Mouse (Mus musculus) heart, embryonic 16.5 days (tissue): ENCODE data around the gene Pyurf. TPM values are rescaled to one million over a fixed set of nuclear protein-coding genes. Genes with fewer than 3 reads are reported as not detected.
A peak's percentile ranks its signal among the peaks of the same experiment; 100 is the strongest.

Experiments
- ATAC-seq: fragments of 200-750 bp; cut with Nextera tagmentation; replicated peaks from 2 replicates; pipeline ENCODE4 v1.8.0; 2017; ENCODE audit warnings: moderate number of reproducible peaks; ENCODE audit not compliant: insufficient read depth, low FRiP score; ENCODE audit errors: extremely low read depth
- H3K27ac ChIP-seq: fragments of 300-500 bp; sonication (generic); 2 replicates; pipeline ENCODE4 v1.5.1; 2014; ENCODE audit warnings: mild to moderate bottlenecking, low read length, control low read depth, moderate library complexity
- H3K27me3 ChIP-seq: fragments of 300-500 bp; sonication (generic); 2 replicates; pipeline ENCODE4 v1.6.1; 2014; ENCODE audit warnings: low read length, mixed read lengths; ENCODE audit not compliant: control insufficient read depth, insufficient read depth
- H3K36me3 ChIP-seq: fragments of 300-500 bp; sonication (generic); 2 replicates; pipeline ENCODE4 v1.6.1; 2014; ENCODE audit not compliant: control insufficient read depth, insufficient read depth
- H3K4me1 ChIP-seq: fragments of 300-500 bp; sonication (generic); 2 replicates; pipeline ENCODE4 v1.6.1; 2014; ENCODE audit warnings: low read length, mixed read lengths; ENCODE audit not compliant: control insufficient read depth, insufficient read depth
- H3K4me2 ChIP-seq: fragments of 300-500 bp; sonication (generic); 2 replicates; pipeline ENCODE4 v1.6.1; 2014; ENCODE audit warnings: low read depth, mild to moderate bottlenecking, control low read depth, low read length
- H3K4me3 ChIP-seq: fragments of 300-500 bp; sonication (generic); 2 replicates; pipeline ENCODE4 v1.5.1; 2014; ENCODE audit warnings: mild to moderate bottlenecking, control low read depth, low read length
- H3K9ac ChIP-seq: fragments of 300-500 bp; sonication (generic); 2 replicates; pipeline ENCODE4 v1.6.1; 2014; ENCODE audit warnings: low read length, control low read depth
- H3K9me3 ChIP-seq: fragments of 300-500 bp; sonication (generic); replicated peaks from 2 replicates; pipeline ENCODE4 v1.6.1; 2016; ENCODE audit warnings: low read length; ENCODE audit not compliant: control insufficient read depth
- WGBS: fragments of 180-500 bp; shearing (Covaris S2); extraction: QIAGEN DNeasy Blood & Tissue Kit; methylation state at CpG from one replicate; pipeline ENCODE4 v1.1.7; 2014; 5-methylcytosine and 5-hydroxymethylcytosine counted together
- polyA plus RNA-seq: library from polyadenylated mRNA; unstranded; fragments of >200 nt; fragmentation: Nextera tagmentation; extraction: Ambion mirVana; gene quantifications from 2 replicates; pipeline ENCODE4 v1.2.1, GENCODE M21; 2015

Pyurf gene
- polyA plus RNA-seq, 1 experiment from 2014 or later: 27.8 TPM

- Histone ChIP-seq H3K9ac (no peak overlapping the region), H3K27me3 (no peaks in the 10 kb centered on the region), H3K4me2 (no peak overlapping the region), H3K9me3 (no peaks in the 10 kb centered on the region), H3K4me3 (no peak overlapping the region), H3K36me3 (peaks cover 28% of the 10 kb centered on the region), H3K27ac (no peak overlapping the region), H3K4me1 (no peaks in the 10 kb centered on the region)
- ATAC-seq: no peak
- WGBS: 86% methylated on average over 1 of the region's 1 CpGs
These were observed 7.7 kb downstream of the Pyurf start for GRCm38 (mm10) chr6:57684156-57684555.

GRCm38 (mm10) chr6:57661295-57661694 is 30.6 kb downstream of the Pyurf start:
- 47% methylated on average over 4 of the region's 4 CpGs for WGBS

GRCm38 (mm10) chr6:57647256-57647655 is 44.6 kb downstream of the Pyurf start:
- 66% methylated on average over 1 of the region's 1 CpGs for WGBS
- no peaks in the 10 kb centered on the region for H3K27me3 ChIP-seq
- H3K9me3 ChIP-seq: no peaks in the 10 kb centered on the region
- no peaks in the 10 kb centered on the region for H3K4me1 ChIP-seq
- no peak overlapping the region for H3K9ac ChIP-seq
- no peaks in the 10 kb centered on the region for H3K36me3 ChIP-seq
- no peak for ATAC-seq
- H3K27ac ChIP-seq: no peak overlapping the region
- H3K4me3 ChIP-seq: no peak overlapping the region
- no peak overlapping the region for H3K4me2 ChIP-seq

More at GRCm38 (mm10) chr6:57661295-57661694, 30.6 kb downstream of the Pyurf start:
- no peaks in the 10 kb centered on the region for H3K36me3 ChIP-seq
- no peak overlapping the region for H3K9ac ChIP-seq
- no peak overlapping the region for H3K4me3 ChIP-seq
- no peaks in the 10 kb centered on the region for H3K9me3 ChIP-seq
- no peak overlapping the region for H3K27ac ChIP-seq
- ATAC-seq: no peak
- no peak overlapping the region for H3K4me2 ChIP-seq
- H3K27me3 ChIP-seq: no peaks in the 10 kb centered on the region
- H3K4me1 ChIP-seq: peaks cover 6% of the 10 kb centered on the region; the same call in 1 of the 2 replicates

- H3K4me1 ChIP-seq: peaks cover 4% of the 10 kb centered on the region; the same call in 1 of the 2 replicates
- H3K4me3 ChIP-seq: no peak overlapping the region
- H3K36me3 ChIP-seq: no peaks in the 10 kb centered on the region
- H3K27ac ChIP-seq: no peak overlapping the region
- ATAC-seq: peak; percentile 67; the same call in 1 of the 2 replicates
- H3K9me3 ChIP-seq: no peaks in the 10 kb centered on the region
- no peaks in the 10 kb centered on the region for H3K27me3 ChIP-seq
- WGBS: 16% methylated on average over 4 of the region's 4 CpGs
- no peak overlapping the region for H3K4me2 ChIP-seq
- no peak overlapping the region for H3K9ac ChIP-seq
These were observed 50.1 kb downstream of the Pyurf start for GRCm38 (mm10) chr6:57641789-57642188.

- Histone ChIP-seq H3K4me2 (no peak overlapping the region), H3K9me3 (no peaks in the 10 kb centered on the region), H3K4me1 (peaks cover 4% of the 10 kb centered on the region; the same call in 1 of the 2 replicates), H3K4me3 (no peak overlapping the region), H3K36me3 (no peaks in the 10 kb centered on the region), H3K27me3 (no peaks in the 10 kb centered on the region), H3K27ac (no peak overlapping the region), H3K9ac (no peak overlapping the region)
- WGBS: 57% methylated on average over 1 of the region's 1 CpGs
- no peak for ATAC-seq
These were observed 52.3 kb downstream of the Pyurf start for GRCm38 (mm10) chr6:57639531-57639930.

Other genes starting within 250 kb of the Pyurf start
- gene Ppm1k, start 156.6 kb downstream of the Pyurf start, polyA plus RNA-seq: 12.2 and 15.7 TPM in 2 replicates
- 4.2 and 6.6 TPM in 2 replicates for gene Herc6, start 111.1 kb downstream of the Pyurf start, polyA plus RNA-seq
- gene Lancl2, start 10.5 kb upstream of the Pyurf start, polyA plus RNA-seq: 18.7 and 18.9 TPM in 2 replicates
- gene Vopp1, start 133.1 kb upstream of the Pyurf start, polyA plus RNA-seq: 28.2 and 29.7 TPM in 2 replicates
- not detected in 2 replicates for gene Vmn1r21, start 158.3 kb upstream of the Pyurf start, polyA plus RNA-seq
- gene Vmn1r22, start 215.9 kb upstream of the Pyurf start, polyA plus RNA-seq: not detected in 2 replicates
- not detected in 2 replicates for gene Vmn1r23, start 234.8 kb upstream of the Pyurf start, polyA plus RNA-seq